Mouse (Mus musculus) cerebellum, adult 2 months (tissue): ENCODE data around the gene Myo18a.

Experiments used
- CTCF ChIP-seq: fragments of 200-500 bp; IDR thresholded peaks from 2 replicates; pipeline ENCODE4 v1.5.1; 2011; ENCODE audit warnings: low read depth, mild to moderate bottlenecking, control low read depth, low read length, moderate library complexity, borderline replicate concordance; ENCODE audit not compliant: insufficient read depth
- POLR2A ChIP-seq: fragments of 200-500 bp; IDR thresholded peaks from 2 replicates; pipeline ENCODE4 v1.6.1; 2011; ENCODE audit warnings: low read length, control low read depth, borderline replicate concordance; ENCODE audit not compliant: insufficient read depth

DNA sequence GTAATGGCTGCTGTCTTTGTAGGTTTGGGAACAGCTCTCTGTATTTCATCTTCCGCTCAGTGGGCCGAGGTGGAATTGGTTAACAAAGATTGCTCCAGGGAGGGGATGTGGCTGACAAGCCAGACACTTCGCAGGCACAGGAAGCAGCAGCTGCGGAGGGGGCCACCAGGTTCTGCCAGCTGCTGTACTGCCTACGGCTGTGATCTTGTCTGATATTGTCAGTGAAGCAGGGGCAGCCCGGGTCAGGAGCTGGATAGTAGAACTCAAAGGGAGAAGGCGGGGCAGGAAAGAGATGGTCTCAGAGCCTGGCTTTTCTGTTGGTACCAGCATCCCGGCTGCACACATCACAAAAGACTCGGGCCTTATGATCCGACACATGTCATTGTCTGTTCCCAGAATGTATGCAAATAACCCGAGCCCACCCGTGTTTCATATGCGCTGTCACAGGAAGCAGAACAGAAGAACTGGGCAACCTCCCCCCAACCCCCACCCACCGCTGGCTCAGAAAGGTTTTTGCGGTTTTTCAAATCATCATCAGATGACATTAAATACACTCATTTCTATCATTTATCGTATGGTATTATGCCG lies 124.4 kb downstream of the Myo18a start:
- no peak for TF ChIP-seq CTCF
- no peak for TF ChIP-seq POLR2A
